Mouse (Mus musculus): ENCODE measurements around the gene Hs3st3a1.
A peak's percentile ranks its signal among the peaks of the same experiment; 100 is the strongest.

Hs3st3a1 gene

DNA sequence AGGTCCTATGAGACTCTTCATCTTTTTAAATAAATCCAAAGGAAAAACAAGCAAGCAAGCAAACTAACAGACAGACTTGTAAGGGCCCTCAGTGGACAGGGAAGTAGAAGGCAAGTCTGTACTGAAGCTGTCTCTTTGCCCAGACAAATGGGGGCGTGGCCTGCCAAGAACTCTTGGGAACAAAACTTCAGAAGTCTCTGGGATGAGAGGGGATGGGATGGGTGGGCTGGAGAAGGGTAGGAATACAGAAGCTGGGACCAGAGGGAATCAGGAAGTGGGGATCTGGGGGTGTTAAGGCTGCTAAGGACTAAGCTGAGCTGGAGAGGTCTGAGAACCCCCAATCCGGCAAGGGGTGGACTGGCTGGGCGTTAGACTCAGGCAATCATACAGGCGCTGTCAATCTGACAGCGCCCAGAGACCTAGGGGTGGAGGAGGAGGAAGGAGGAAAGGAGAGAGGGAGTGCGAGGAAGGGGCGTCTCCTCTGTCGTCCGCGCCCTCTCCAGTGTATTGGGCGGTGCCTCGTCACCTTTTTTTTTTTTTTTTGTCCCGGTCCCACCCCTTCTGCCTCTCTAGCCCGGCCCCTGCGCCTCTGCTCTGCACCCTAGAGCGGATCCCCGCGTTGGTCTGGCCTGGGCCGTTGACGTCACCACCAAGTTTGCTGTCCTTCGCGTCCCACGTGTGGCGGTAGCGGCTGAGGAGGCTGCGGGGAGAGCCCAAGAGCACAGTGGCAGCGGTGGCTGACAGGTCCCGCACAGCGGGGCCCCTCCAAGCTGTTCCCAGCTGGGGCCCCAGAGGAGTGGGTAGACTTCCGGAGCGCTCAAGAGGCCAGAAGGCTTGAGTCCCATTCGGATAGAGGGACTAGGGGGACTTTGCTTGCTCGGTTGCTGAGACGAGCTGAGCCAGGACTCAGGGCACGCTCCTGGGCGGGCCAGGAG is at the start of gene Hs3st3a1:
TSS of gene Hs3st3a1 (plus strand) at position 722 of the 935 bp plus-strand sequence.
- peak; percentile 63 to 65 for DNase-seq (ENCODE audit: low spot score in 2 of 2)

DNA sequence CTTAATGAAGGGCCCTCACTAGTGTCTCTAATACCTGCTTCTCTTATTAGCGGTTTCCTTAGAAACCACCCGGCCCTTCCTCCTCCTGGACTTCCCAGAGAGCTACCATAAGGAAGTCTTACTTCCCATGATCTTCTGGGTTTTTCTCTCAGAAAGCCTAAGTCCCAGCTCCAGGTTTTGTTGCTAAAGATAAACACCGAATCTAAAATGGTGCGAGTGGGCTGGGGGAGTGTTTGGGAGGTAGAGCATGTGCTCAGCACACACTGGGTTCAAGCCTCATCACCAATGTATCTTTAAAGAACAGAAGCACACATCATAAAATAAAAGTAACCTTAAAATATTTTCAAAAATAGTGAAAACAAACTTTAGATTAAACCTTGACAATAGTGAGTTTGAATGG is 48.8 kb upstream of the Hs3st3a1 start:
- no peak for DNase-seq (ENCODE audit: low spot score in 2 of 2)

DNA sequence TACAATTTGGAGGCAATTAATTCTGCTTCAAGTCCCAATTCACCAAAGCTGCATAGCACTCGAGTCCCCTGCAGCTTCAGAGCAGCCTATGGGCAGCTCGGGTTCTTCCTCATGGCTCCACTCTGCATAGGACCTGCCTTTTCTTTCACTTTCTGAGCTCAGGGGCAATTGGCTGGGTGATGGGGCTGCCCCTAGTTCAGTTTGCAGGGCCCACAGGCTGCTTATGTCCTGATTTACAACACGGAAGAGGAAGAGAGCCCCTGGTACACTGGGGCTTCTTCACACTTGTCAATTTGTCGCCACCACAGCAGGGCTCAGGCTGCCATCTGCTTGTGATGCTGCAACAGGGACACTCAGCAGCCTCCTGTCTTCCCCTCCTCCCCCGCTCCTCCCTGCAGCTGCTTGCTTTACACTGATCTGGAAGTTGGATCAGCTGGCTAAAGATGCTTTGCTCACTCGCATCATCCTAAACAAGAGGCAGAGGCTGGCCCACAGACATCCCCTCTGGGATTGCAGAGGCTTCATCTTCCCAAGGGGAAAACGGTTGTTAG is 38.7 kb upstream of the Hs3st3a1 start:
- DNase-seq (ENCODE audit: low spot score in 2 of 2), result no peak

DNA sequence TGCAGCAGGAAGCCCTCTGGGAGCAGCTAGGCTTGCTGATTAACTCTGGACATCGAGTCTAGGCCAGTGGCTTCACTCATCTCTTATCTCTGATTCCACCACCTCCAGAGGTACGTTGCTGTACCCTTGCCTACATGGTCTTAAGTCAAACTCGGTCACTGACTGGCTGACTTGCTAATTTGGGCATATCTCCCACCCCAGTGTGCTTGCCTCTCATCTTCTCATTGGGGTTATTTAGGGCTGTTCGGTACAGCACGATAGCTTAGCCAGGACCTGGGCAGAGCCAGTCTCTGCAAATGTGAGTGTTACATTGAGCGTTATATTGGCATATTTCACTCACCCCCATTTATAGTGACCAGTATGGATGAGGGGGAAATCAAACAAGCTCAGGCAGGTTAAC is 38.2 kb upstream of the Hs3st3a1 start:
- no peak for DNase-seq (ENCODE audit: low spot score in 2 of 2)

DNA sequence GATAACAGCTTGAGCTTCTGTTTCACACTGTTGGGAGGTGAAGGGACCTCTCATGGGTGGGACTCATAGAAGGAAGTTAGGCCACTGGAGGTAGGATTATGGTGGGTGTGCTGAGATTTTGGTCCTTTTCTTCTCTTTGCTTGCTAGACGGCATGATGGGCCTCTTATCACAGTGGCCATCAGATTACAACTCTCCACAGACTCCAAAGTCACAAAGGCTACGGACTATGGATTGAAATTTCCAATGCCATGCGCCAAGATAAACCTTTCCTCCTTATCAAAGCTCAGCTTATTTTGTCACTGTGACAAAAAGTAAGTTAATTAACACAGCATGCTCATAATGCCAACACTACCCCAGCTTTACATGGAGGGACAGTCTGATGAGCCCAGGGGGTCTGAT is 37.5 kb upstream of the Hs3st3a1 start:
- DNase-seq (ENCODE audit: low spot score in 2 of 2), result no peak

DNA sequence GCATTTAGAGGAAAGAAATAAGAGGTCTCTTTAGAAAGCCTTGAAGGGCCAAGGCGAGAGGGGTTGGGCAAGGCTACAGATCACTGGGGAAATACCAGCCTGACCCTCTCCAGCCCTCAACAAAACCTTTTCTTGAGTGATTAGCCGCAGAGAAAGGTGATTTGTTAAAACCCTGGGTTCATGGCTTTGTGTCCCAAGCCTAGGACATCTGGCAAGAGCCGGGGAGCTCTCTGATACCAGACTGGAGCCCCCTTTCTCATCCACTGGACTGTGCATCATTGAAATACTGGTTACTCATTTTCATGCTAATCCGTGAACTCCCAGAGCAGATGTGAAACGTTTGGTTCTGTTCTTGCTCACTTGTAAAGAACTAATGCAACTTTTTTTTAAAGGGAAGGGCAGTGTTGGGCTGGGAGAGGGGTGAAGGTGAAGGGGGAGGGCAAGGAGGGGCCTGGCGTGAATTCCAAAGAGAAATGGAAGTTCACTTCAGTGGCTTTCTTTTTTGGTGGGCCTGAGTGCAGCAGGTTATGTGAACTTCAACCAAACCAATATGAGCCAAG is 34.5 kb upstream of the Hs3st3a1 start:
- no peak for DNase-seq (ENCODE audit: low spot score in 2 of 2)

DNA sequence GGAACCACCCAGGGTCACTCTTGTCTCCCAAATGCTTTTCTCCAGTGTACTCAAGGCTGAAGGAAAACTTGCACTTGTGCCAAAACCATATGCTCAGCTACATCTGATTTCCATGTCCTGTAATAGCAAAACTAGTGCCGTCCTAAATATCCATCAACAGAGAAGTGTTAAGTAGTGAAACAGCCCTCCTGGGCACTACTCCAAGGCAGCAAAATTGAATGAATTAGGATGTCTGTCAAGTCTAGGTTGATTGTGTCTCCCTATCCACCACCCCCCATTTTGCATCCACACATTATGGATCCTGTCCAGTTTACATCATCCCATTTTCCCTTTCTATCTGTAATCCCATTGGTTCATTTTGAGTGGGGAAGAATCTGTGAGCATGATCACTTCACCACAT is 16.2 kb upstream of the Hs3st3a1 start:
- no peak for DNase-seq (ENCODE audit: low spot score in 2 of 2)

DNA sequence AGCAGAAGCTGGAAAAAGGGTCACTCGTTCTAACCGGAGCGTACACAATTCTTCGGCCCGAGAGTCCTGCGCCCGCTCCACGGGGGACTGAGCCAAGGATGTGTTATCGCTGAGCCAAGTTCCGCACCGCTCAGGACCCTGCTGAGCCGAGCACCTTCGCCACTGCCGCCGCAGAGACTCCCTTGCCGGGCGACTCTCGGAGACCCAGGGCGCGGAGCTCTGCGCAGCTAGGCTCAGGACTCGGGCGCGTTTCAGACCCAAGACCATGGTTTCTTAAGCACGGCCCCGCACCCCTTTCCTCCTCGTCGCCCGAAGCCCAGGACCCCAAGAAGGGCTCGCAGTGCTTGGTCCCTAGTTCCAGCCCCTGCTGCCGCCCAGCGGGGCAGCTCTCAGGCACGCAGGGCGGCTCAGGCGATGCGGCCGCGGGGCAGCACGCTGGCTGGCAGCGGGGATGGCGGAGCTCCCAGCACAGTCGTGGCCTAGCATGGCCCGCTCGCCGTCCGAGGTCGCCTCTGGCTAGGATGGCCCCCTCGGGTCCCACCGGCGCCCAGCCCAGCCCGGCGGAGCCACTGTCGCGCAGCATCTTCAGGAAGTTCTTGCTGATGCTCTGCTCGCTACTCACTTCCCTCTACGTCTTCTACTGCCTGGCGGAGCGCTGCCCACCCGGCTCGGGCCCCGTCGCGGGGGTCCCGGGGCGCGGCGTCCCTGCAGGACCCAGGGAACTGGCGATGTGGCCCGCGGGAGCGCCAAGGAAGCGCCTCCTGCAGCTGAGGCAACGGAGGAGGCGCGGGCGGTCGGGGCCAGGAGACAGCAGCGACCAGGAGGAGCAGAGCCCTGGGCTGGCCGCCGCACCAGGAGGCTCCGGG is 647 bp downstream of the Hs3st3a1 start:
- peak in 1 of 2 experiments; percentile 21 for DNase-seq (ENCODE audit: low spot score in 2 of 2)

DNA sequence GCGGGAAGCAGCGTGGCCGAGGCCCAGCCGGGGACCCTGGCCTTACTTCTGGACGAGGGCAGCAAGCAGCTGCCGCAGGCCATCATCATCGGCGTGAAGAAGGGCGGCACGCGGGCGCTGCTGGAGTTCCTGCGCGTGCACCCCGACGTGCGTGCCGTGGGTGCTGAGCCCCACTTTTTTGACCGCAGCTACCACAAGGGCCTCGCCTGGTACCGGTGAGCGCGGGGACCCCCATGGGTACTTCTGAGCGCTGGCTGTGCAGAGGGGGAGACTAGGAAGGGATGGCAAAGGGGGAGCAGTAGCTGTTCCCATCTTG is 1.2 kb downstream of the Hs3st3a1 start, which contains the start of gene F930015N05Rik:
TSS of gene F930015N05Rik (minus strand) at position 242 of the 316 bp plus-strand sequence.
- no peak for DNase-seq (ENCODE audit: low spot score in 2 of 2)

DNA sequence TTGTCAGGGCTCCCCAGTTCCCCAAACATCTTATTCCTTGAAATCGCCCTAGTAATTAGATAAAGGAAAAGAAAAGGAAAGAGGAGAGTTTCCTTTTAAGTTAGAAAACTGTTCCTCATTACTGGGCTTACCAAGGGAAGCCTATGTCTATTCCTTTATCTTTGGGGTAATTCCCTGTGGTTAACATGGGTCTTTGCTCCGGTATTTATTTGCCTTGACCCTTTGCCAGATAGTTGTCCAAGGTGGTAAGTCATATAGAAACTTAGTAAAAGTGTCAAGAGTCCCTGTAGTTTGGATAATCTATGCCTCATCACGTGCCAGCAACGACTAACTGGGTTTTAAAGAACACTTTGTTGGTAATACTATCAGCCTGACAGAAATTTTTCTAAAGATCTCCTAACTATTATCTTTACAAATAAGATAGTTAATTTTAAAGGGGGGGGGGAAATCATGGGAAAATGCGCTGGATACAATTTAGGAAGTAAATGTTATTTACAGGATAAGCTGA is 1.7 kb downstream of the Hs3st3a1 start:
- no peak for DNase-seq (ENCODE audit: low spot score in 2 of 2)

DNA sequence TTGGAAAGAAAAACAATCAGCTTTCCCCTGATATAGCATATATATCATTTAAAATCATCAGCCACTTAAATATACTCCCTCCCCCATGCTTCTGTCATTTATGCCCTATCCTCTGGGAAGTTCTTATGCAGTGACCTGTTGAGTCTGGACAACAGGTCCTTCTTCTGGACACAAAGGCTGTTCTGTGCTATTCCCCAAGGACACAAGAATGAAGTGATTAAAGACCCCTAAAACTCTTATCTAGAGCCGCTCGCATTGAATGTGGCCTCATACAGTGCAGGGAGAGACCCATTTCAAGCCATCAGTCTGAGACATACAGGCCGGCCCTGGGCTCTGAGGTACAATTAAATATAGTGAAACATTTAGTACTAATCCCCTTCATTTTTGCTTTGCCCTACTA is 2.6 kb downstream of the Hs3st3a1 start:
- DNase-seq (ENCODE audit: low spot score in 2 of 2), result no peak

DNA sequence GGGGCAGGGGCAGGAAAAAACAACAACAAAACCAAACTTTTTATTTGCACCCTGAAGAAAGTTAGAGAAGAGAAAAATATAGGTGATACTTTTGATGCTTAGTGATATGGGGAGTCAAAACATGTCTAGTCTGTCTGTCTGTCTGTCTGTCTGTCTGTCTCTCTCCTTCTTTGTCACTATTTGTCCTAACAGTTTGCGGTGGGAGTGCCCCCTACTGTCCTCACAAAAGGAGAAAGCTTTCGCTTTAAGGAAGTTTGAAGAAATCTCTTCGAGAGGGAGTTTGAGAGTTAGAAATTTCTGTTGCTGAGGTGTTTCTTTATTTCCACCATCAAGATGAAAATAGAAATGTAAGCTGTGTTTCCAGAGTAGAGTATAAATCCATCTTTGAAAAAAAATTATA is 3.8 kb downstream of the Hs3st3a1 start:
- no peak for DNase-seq (ENCODE audit: low spot score in 2 of 2)

DNA sequence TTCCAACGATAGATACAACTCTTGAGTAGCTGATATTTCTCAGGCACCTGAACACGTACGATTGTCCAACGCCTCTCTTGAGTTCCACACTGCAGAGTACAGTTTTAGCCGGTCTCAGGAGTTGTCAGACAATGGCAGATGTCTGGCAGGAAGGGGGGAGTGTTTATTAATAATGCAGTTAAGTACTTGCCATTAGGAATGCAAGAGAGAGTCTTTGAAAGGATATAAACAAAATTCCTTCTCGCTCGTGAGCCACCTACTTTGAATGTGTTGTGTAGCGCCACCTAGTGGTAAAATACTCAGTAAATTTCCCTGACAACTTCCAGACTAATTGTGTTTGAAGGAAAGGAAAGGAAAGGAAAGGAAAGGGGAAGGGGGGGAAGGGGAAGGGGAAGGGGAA is 7.0 kb downstream of the Hs3st3a1 start:
- DNase-seq (ENCODE audit: low spot score in 2 of 2), result no peak

DNA sequence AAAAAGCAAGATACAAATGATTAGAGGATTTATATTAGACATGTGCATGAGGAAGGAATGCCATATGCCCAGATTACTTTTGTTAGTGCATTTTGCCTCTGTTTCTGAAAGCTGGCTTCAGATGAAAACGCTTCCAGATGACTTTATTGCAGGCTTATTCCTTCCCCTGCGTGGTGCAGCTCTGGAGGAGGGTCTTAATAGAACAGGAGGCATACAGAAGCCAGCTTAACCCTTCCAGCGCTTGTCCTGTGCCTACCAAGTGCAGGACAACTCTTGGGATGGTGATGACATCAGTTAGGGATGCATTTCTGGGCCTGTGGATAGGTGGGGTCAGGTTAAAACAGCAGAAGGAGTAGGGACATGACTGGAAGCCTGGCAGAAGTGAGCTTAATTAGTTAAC is 7.6 kb downstream of the Hs3st3a1 start:
- no peak for DNase-seq (ENCODE audit: low spot score in 2 of 2)

DNA sequence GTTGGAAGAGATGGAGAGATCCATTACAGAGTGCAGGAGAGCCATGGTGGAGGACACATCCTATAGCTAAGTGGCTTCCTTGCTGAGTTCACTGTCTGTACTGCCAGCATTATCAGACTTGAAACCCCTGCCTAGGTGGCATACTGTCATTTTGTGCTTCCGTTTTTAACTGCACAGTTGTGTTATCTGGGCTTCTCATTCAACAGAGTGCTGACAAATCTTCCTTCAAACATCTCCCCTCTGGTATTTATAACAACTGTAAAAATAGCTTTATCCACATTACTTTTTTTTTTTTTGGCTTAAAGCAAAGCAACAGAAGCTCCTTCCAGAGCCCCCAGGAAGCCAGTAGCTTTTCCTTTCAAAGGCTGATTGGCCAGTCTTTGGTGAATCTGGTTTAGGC is 10.1 kb downstream of the Hs3st3a1 start:
- no peak for DNase-seq (ENCODE audit: low spot score in 2 of 2)

DNA sequence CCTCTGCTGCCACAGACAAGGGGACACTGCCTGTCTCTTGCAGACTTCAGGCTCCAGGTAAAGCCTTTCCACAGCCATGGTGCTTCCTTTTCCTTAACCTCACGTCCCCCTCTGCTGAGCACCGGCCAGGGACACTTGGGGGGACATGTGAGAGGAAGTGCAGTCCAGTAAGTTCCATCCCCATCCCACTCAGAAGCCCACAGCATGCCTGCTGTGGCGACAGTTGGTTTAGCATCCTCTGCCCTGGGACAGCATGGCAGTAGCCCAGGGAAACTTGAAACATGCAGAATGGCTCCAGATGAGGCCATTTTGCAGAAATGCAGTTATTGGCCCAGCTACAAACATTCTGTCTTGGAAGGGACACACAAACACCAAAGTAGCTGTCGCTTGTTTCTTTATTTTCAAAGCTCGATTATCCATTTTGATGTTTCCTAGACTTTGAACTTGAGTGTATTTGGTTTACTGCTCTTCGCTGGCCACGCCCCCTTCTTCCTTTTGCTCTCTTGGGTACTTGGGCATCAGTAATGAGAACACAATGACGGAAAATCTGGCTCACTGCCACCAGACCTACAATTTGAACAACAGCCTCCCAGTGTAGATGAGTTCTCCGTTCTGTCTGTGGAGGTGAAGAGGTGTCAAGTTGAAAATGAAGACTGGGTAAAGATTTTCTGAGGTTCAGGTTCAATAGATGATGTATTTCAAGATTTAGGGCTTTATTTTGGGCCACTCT is 13.6 kb downstream of the Hs3st3a1 start:
- no peak for DNase-seq (ENCODE audit: low spot score in 2 of 2)

DNA sequence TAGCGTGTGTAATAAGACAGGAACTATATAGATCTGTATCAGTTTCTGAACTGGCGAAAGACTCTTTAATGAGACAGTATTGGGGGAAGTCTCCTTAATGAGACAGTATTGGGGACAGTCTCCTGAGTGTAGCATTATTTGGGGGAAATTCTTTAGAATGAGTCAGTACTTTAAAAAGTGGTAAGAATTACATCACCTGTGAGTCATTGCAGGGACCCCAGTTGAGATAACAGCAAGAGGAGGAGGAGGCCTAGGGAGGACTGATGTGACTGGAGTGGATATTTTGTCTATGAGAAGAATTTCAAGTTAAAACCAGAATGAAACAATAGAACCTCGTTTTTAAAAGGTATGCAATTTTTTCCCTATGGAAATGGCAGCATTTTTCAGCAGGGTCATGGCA is 26.6 kb downstream of the Hs3st3a1 start:
- DNase-seq (ENCODE audit: low spot score in 2 of 2), result no peak

DNA sequence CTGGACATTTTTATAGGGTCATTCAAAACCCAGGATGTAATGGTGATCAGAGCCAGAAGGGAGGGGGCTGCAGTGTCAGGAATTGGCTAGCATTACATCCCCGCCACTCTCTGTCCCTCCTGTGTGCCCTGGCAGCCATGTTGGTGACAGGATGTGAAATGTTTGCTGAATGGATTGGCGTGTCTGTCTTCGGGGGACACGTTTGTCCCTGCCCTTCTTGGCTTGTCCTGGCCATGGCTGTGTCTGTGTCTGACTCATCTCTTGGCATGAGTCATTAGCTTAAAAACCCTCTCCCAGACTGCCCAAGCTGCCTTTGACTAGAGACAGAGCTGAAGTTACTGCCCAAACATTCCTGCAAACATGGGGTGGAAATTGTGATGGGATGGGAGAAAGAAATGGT is 33.6 kb downstream of the Hs3st3a1 start:
- no peak for DNase-seq (ENCODE audit: low spot score in 2 of 2)

DNA sequence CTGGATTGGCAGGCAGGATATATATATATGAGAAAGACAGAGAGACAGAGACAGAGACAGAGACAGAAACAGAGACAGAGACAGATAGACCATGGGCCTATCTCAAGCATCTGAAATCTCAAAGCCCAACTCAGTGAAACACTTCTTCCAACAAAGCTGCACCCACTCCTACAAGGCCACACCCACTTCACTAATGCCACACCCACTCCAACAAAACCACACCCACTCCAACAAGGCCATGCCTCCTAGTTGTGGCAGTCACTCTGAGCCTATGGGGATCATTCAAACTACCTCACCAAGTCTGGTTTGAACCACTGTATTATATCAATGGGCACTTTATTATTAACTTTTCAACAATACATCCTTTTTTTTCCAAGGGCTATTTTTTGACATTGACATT is 35.6 kb downstream of the Hs3st3a1 start:
- no peak for DNase-seq (ENCODE audit: low spot score in 2 of 2)

DNA sequence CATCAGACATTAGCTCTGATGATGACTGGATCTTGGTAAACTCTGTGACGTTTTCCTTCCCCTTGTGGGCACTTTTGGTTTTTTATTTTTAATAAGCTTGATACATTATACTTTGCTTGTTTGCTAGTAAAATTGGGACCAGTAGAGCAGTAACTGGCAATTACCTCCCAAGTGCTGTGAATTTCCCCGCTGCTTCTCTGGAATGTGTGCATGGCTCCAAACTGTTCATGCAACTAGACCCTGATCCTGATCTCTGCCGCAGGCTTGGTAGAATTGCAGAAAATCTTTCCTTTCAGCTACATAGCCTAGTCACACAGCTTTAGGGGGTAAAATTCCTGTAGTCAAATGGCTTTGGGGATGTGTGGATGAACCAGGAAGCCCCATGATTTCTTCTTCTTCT is 38.5 kb downstream of the Hs3st3a1 start:
- DNase-seq (ENCODE audit: low spot score in 2 of 2), result no peak

DNA sequence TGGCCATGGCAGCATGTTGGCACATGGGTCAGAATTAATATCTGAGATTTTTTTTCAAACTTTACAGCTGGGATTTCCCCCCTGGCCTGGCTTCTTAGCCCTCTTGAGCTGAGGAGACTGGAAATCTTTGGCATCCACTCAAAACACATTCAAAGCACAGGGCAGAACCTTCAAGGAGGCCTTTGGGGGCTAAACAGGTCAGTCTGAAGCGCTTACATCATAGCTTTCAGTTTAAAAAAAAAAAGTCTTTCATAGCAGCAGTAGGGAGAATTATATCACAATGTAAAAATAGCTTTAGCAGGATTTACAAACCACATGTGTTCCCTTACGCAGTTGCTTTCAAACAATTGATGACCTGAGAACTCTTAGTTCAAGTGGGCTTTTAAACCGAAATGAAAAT is 46.3 kb downstream of the Hs3st3a1 start:
- DNase-seq (ENCODE audit: low spot score in 2 of 2), result no peak
